Mouse (Mus musculus) liver, embryonic 13.5 days (tissue): ENCODE measurements around the gene Ap1s3. TPM values are rescaled to one million over a fixed set of nuclear protein-coding genes. Genes with fewer than 3 reads are reported as not detected.

Experiments
- ATAC-seq: fragments of 200-750 bp; cut with Nextera tagmentation; 2 replicates; pipeline ENCODE4 v1.8.0; 2017; ENCODE audit warnings: low read depth, mild to moderate bottlenecking, moderate number of reproducible peaks, moderate library complexity
- DNase-seq: peaks from one replicate; pipeline ENCODE4 v3.0.0; 2022
- H3K27ac ChIP-seq: fragments of 300-500 bp; sonication (generic); 2 replicates; pipeline ENCODE4 v1.5.1; 2015; ENCODE audit warnings: moderate library complexity, mild to moderate bottlenecking, inconsistent platforms
- H3K27me3 ChIP-seq: fragments of 300-500 bp; sonication (generic); 2 replicates; pipeline ENCODE4 v1.6.1; 2015; ENCODE audit warnings: mild to moderate bottlenecking, inconsistent platforms
- H3K36me3 ChIP-seq: fragments of 300-500 bp; sonication (generic); 2 replicates; pipeline ENCODE4 v1.6.1; 2015; ENCODE audit warnings: mild to moderate bottlenecking, inconsistent platforms
- H3K4me1 ChIP-seq: fragments of 300-500 bp; sonication (generic); replicated peaks from 2 replicates; pipeline ENCODE4 v1.6.1; 2015; ENCODE audit warnings: inconsistent platforms
- H3K4me2 ChIP-seq: fragments of 300-500 bp; sonication (generic); 2 replicates; pipeline ENCODE4 v1.6.1; 2015; ENCODE audit warnings: inconsistent platforms, mild to moderate bottlenecking, moderate library complexity
- H3K4me3 ChIP-seq: fragments of 300-500 bp; sonication (generic); replicated peaks from 2 replicates; pipeline ENCODE4 v1.5.1; 2015; ENCODE audit warnings: mild to moderate bottlenecking, inconsistent platforms
- H3K9ac ChIP-seq: fragments of 300-500 bp; sonication (generic); 2 replicates; pipeline ENCODE4 v1.6.1; 2015; ENCODE audit warnings: mild to moderate bottlenecking, inconsistent platforms
- H3K9me3 ChIP-seq: fragments of 300-500 bp; sonication (generic); replicated peaks from 2 replicates; pipeline ENCODE4 v1.6.1; 2016; ENCODE audit warnings: inconsistent platforms
- WGBS: fragments of 180-500 bp; shearing (Covaris S2); methylation state at CpG from one replicate; pipeline ENCODE4 v1.1.7; 2015; ENCODE audit not compliant: insufficient replicate concordance; 5-methylcytosine and 5-hydroxymethylcytosine counted together
- polyA plus RNA-seq: library from polyadenylated mRNA; unstranded; fragments of >200 nt; fragmentation: Nextera tagmentation; extraction: Ambion mirVana; gene quantifications from 2 replicates; pipeline ENCODE4 v1.2.1, GENCODE M21; 2015

Ap1s3 gene
- polyA plus RNA-seq: 0.20 and 0.23 TPM in 2 replicates

GRCm38 (mm10) chr1:79671543-79672337 is at the start of gene Ap1s3:
Gene Ap1s3, minus strand, starts transcription at chr1:79671972.
- no peaks in the 10 kb centered on the region for H3K36me3 ChIP-seq
- WGBS: under 1% methylated on average over 51 of the region's 51 CpGs
- H3K9ac ChIP-seq: peak within 1 kb of the TSS; percentile 72
- H3K27me3 ChIP-seq: peaks cover 21% of the 10 kb centered on the region
- no peaks in the 10 kb centered on the region for H3K9me3 ChIP-seq
- DNase-seq: peak; percentile 59
- H3K4me1 ChIP-seq: peaks cover 24% of the 10 kb centered on the region
- no peak within 1 kb of the TSS for H3K27ac ChIP-seq
- peak; percentile 96 for ATAC-seq
- H3K4me2 ChIP-seq: peak within 1 kb of the TSS; percentile 92
- peak within 1 kb of the TSS; percentile 76 for H3K4me3 ChIP-seq

GRCm38 (mm10) chr1:79714152-79714923 is 42.6 kb upstream of the Ap1s3 start:
- H3K4me1 ChIP-seq: peaks cover 6% of the 10 kb centered on the region; the same call in 1 of the 2 replicates
- H3K4me3 ChIP-seq: no peak overlapping the region
- no peak for DNase-seq
- H3K9me3 ChIP-seq: no peaks in the 10 kb centered on the region
- H3K27ac ChIP-seq: no peak overlapping the region
- H3K27me3 ChIP-seq: no peaks in the 10 kb centered on the region
- H3K4me2 ChIP-seq: no peak overlapping the region
- H3K9ac ChIP-seq: no peak overlapping the region
- peaks cover 9% of the 10 kb centered on the region for H3K36me3 ChIP-seq
- ATAC-seq: no peak
- 85% methylated on average over 13 of the region's 13 CpGs for WGBS

GRCm38 (mm10) chr1:79713081-79713480 is 41.3 kb upstream of the Ap1s3 start:
- Histone ChIP-seq H3K4me2 (no peak overlapping the region), H3K36me3 (peaks cover 9% of the 10 kb centered on the region), H3K9me3 (no peaks in the 10 kb centered on the region), H3K4me3 (no peak overlapping the region), H3K27ac (no peak overlapping the region), H3K4me1 (peaks cover 6% of the 10 kb centered on the region; the same call in 1 of the 2 replicates), H3K9ac (no peak overlapping the region), H3K27me3 (no peaks in the 10 kb centered on the region)
- ATAC-seq (no peak), DNase-seq (no peak)
- 65% methylated on average over 5 of the region's 5 CpGs for WGBS

GRCm38 (mm10) chr1:79711147-79712126 is 39.7 kb upstream of the Ap1s3 start:
- WGBS: 36% methylated on average over 18 of the region's 18 CpGs
- Histone ChIP-seq H3K4me1 (peaks cover 6% of the 10 kb centered on the region; the same call in 1 of the 2 replicates), H3K9ac (no peak overlapping the region), H3K36me3 (peaks cover 13% of the 10 kb centered on the region), H3K27ac (no peak overlapping the region), H3K27me3 (no peaks in the 10 kb centered on the region), H3K4me2 (no peak overlapping the region), H3K4me3 (no peak overlapping the region), H3K9me3 (no peaks in the 10 kb centered on the region)
- DNase-seq (no peak), ATAC-seq (no peak)

GRCm38 (mm10) chr1:79710678-79711077 is 38.9 kb upstream of the Ap1s3 start:
- ATAC-seq: no peak
- H3K27me3 ChIP-seq: no peaks in the 10 kb centered on the region
- H3K4me3 ChIP-seq: no peak overlapping the region
- no peak overlapping the region for H3K9ac ChIP-seq
- WGBS: 42% methylated on average over 4 of the region's 4 CpGs
- DNase-seq: no peak
- H3K27ac ChIP-seq: no peak overlapping the region
- no peak overlapping the region for H3K4me2 ChIP-seq
- H3K9me3 ChIP-seq: no peaks in the 10 kb centered on the region
- H3K4me1 ChIP-seq: peaks cover 6% of the 10 kb centered on the region; the same call in 1 of the 2 replicates
- peaks cover 13% of the 10 kb centered on the region for H3K36me3 ChIP-seq

GRCm38 (mm10) chr1:79710216-79710615 is 38.4 kb upstream of the Ap1s3 start:
- peaks cover 13% of the 10 kb centered on the region for H3K36me3 ChIP-seq
- H3K27me3 ChIP-seq: no peaks in the 10 kb centered on the region
- DNase-seq: no peak
- H3K4me1 ChIP-seq: peaks cover 6% of the 10 kb centered on the region; the same call in 1 of the 2 replicates
- H3K9ac ChIP-seq: no peak overlapping the region
- H3K9me3 ChIP-seq: no peaks in the 10 kb centered on the region
- no peak overlapping the region for H3K27ac ChIP-seq
- ATAC-seq: no peak
- no peak overlapping the region for H3K4me3 ChIP-seq
- WGBS: 74% methylated on average over 8 of the region's 8 CpGs
- no peak overlapping the region for H3K4me2 ChIP-seq

GRCm38 (mm10) chr1:79707383-79707782 is 35.6 kb upstream of the Ap1s3 start:
- Histone ChIP-seq H3K9ac (no peak overlapping the region), H3K4me1 (peaks cover 6% of the 10 kb centered on the region; the same call in 1 of the 2 replicates), H3K9me3 (no peaks in the 10 kb centered on the region), H3K27ac (no peak overlapping the region), H3K27me3 (no peaks in the 10 kb centered on the region), H3K36me3 (peaks cover 4% of the 10 kb centered on the region; the same call in 1 of the 2 replicates), H3K4me3 (no peak overlapping the region), H3K4me2 (no peak overlapping the region)
- ATAC-seq: no peak
- 67% methylated on average over 9 of the region's 9 CpGs for WGBS
- no peak for DNase-seq

GRCm38 (mm10) chr1:79706707-79707106 is 34.9 kb upstream of the Ap1s3 start:
- Histone ChIP-seq H3K4me2 (no peak overlapping the region), H3K36me3 (peaks cover 4% of the 10 kb centered on the region; the same call in 1 of the 2 replicates), H3K9ac (no peak overlapping the region), H3K4me1 (peaks cover 5% of the 10 kb centered on the region; the same call in 1 of the 2 replicates), H3K27me3 (no peaks in the 10 kb centered on the region), H3K4me3 (no peak overlapping the region), H3K9me3 (no peaks in the 10 kb centered on the region), H3K27ac (no peak overlapping the region)
- DNase-seq (no peak), ATAC-seq (no peak)
- WGBS: 62% methylated on average over 3 of the region's 3 CpGs

- 68% methylated on average over 2 of the region's 2 CpGs for WGBS
- Histone ChIP-seq H3K36me3 (peaks cover 4% of the 10 kb centered on the region; the same call in 1 of the 2 replicates), H3K4me1 (no peaks in the 10 kb centered on the region), H3K9me3 (no peaks in the 10 kb centered on the region), H3K27ac (no peak overlapping the region), H3K4me2 (no peak overlapping the region), H3K9ac (no peak overlapping the region), H3K27me3 (no peaks in the 10 kb centered on the region), H3K4me3 (no peak overlapping the region)
- ATAC-seq (no peak), DNase-seq (no peak)
These were observed 32.9 kb upstream of the Ap1s3 start for GRCm38 (mm10) chr1:79704672-79705071.

- Histone ChIP-seq H3K27ac (no peak overlapping the region), H3K9me3 (no peaks in the 10 kb centered on the region), H3K9ac (no peak overlapping the region), H3K4me2 (no peak overlapping the region), H3K4me3 (no peak overlapping the region), H3K4me1 (no peaks in the 10 kb centered on the region), H3K27me3 (no peaks in the 10 kb centered on the region), H3K36me3 (peaks cover 4% of the 10 kb centered on the region; the same call in 1 of the 2 replicates)
- DNase-seq (no peak), ATAC-seq (no peak)
- WGBS: 74% methylated on average over 8 of the region's 8 CpGs
These were observed 31.7 kb upstream of the Ap1s3 start for GRCm38 (mm10) chr1:79703520-79703919.
